Mouse (Mus musculus) liver, embryonic 14.5 days (tissue): Measurements from ENCODE around the gene Stk17b.

ENCODE experiments used
- CTCF ChIP-seq: IDR thresholded peaks from 2 replicates; pipeline ENCODE4 v1.5.1; 2016; ENCODE audit warnings: antibody characterized with exemption, low read depth, control low read depth
- EP300 ChIP-seq: IDR thresholded peaks from 2 replicates; pipeline ENCODE4 v1.6.1; 2016; ENCODE audit warnings: antibody characterized with exemption, low read depth

DNA sequence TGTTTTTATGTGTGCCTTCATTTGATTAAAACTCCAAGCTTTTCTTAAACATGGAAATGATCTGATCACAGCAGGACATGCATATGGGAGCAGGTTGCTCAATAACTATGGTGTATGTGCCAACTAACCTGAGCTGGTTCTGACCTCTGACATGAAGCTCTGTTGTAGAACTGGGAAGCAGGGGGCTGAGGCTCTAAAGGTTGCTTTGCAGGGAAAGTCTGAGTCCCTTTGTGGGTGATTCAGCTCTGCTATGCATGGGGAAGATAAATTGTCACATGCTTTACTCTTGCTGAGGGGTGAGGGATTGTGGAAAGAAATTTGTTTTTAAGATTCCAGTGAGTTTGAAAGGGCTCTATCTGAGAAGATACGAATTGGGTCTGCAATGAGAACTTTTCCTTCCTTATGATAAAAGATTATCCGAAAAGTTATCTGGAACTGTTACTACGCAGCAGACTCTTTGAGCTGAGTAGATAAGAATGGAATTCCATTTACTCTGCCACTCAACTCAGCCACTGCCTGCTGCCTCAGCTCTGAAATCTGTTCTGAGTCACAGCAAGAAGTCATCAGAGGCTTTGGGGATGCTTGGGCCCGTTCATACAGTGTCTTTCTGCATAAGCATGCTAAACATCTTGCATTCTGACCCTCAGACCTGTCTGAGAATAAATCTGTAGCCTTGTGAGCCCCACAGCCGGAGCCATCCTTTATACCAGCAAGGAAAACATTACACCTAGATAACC lies 56.4 kb downstream of the Stk17b start:
- TF ChIP-seq CTCF (no peak), EP300 (no peak)
